Comparison of ENCODE assay signal across 18 mouse cellular contexts in genomic region chr4:136666002-136666401, GRCm38 (mm10). TPM values are rescaled to one million over a fixed set of nuclear protein-coding genes. Genes with fewer than 3 reads are reported as not detected.
DNase-seq lines count a peak whose midpoint lies in the region; TF ChIP-seq lines count a peak whose summit lies in the region.
"Had no signal": no experiment of that assay in that cellular context is flagged by ENCODE, and none has a peak within 500 bp of the region (broad histone marks: within the 10 kb centered on the region; RNA-seq: fewer than 3 reads in every experiment).

No protein-coding gene starts in this region.

- no peaks in the 10 kb centered on the region for H3K36me3 ChIP-seq in thymus, adult 2 months (ENCODE audit: control insufficient read depth, insufficient read depth, low read length)

- WGBS in cerebellum, adult 2 months: 41% methylated on average over 4 of the region's 4 CpGs
- WGBS in thymus, adult 2 months: 83% methylated on average over 4 of the region's 4 CpGs

- H3K27me3 ChIP-seq in cerebellum, adult 2 months (ENCODE audit: control insufficient read depth, insufficient read depth, low read length): no peaks in the 10 kb centered on the region
- H3K27me3 ChIP-seq in thymus, adult 2 months (ENCODE audit: control insufficient read depth, insufficient read depth, low read length): no peaks in the 10 kb centered on the region
- H3K27me3 ChIP-seq: embryonic facial prominence, embryonic 12.5 days; limb, embryonic 13.5 days had no signal

- no peak for TF ChIP-seq POLR2A in cerebellum, adult 2 months (IDR thresholded peaks at IDR 0.05; ENCODE audit: borderline replicate concordance, insufficient read depth, low read length)
- no peak for TF ChIP-seq POLR2A in thymus, adult 2 months (IDR thresholded peaks at IDR 0.05; ENCODE audit: control insufficient read depth, extremely low read depth, insufficient read depth, low read length, poor library complexity)

- peak; percentile 62 for TF ChIP-seq CTCF in cerebellum, adult 2 months (IDR thresholded peaks at IDR 0.05; ENCODE audit: borderline replicate concordance, insufficient read depth, low read depth, low read length)
- TF ChIP-seq CTCF in layer of hippocampus, adult 2 months (conservative IDR thresholded peaks at IDR 0.05): peak; percentile 78
- TF ChIP-seq CTCF in thymus, adult 2 months (IDR thresholded peaks at IDR 0.05; ENCODE audit: borderline replicate concordance, control insufficient read depth, extremely low read depth, insufficient read depth, low read length, poor library complexity): peak; percentile 80; the same call in 1 of the 2 replicates

- no peaks in the 10 kb centered on the region for H3K4me1 ChIP-seq in cerebellum, adult 2 months (ENCODE audit: control insufficient read depth, insufficient read depth, low read length)
- H3K4me1 ChIP-seq in thymus, adult 2 months (replicated peaks; ENCODE audit: control insufficient read depth, insufficient read depth, low read length): no peaks in the 10 kb centered on the region
- H3K4me1 ChIP-seq: embryonic facial prominence, embryonic 12.5 days; limb, embryonic 13.5 days had no signal

- no peak for DNase-seq in cerebellum, adult 2 months
- DNase-seq in cerebellum, adult 8-10 months: no peak
- no peak for DNase-seq in layer of hippocampus, adult 2 months (ENCODE audit: low spot score in 2 of 2)
- no peak for DNase-seq in layer of hippocampus, adult 9-10 months (ENCODE audit: low spot score)
- DNase-seq in thymus, adult 2 months: no peak
- DNase-seq in thymus, postnatal 14 days: no peak
- DNase-seq in testis, postnatal 14 days (ENCODE audit: low spot score): peak; percentile 32
- no peak for DNase-seq in embryo, embryonic 10 days (ENCODE audit: low spot score)
- DNase-seq: gastrocnemius, postnatal 36 days; heart, postnatal 14 days; layer of hippocampus, adult 9-11 months had no signal

- H3K4me3 ChIP-seq in cerebellum, adult 2 months (replicated peaks; ENCODE audit: insufficient read depth, low read depth, low read length): no peak overlapping the region
- H3K4me3 ChIP-seq in layer of hippocampus, adult 2 months: no peak overlapping the region
- H3K4me3 ChIP-seq in thymus, adult 2 months (ENCODE audit: control insufficient read depth, insufficient read depth, low read length): no peak overlapping the region
- H3K4me3 ChIP-seq: embryonic facial prominence, embryonic 12.5 days; limb, embryonic 13.5 days; myocyte had no signal

- no peak overlapping the region for H3K27ac ChIP-seq in cerebellum, adult 2 months (ENCODE audit: insufficient read depth, low read length)
- H3K27ac ChIP-seq in layer of hippocampus, adult 2 months: no peak overlapping the region
- no peak overlapping the region for H3K27ac ChIP-seq in thymus, adult 2 months (ENCODE audit: control insufficient read depth, insufficient read depth, low read length)
- H3K27ac ChIP-seq: embryonic facial prominence, embryonic 12.5 days; limb, embryonic 13.5 days had no signal

RNA-seq across cellular contexts. Expression of gene Lactbl1, which starts 43.6 kb away (rescaled TPM):
- 0.13 and 0.21 TPM in 2 replicates for polyA plus RNA-seq in cerebellum, adult 2 months (2012; rRNA removed)
- total RNA-seq in layer of hippocampus, adult 2 months (2021): under 1 TPM; 0.15 to 0.20 TPM
- 1.1 and 1.2 TPM in 2 replicates for polyA plus RNA-seq in thymus, adult 2 months (2012; rRNA removed)
- total RNA-seq: adrenal gland, postnatal 4 days; gastrocnemius, postnatal 36 days; heart, postnatal 14 days had no signal
- polyA plus RNA-seq: embryonic facial prominence, embryonic 12.5 days; forebrain, embryonic 14.5 days; intestine, embryonic 16.5 days; myocyte had no signal

RNA-seq across cellular contexts. Expression of gene Tex46, which starts 55.8 kb away (rescaled TPM):
- polyA plus RNA-seq in cerebellum, adult 2 months (2012; rRNA removed): not detected in 2 replicates
- not detected for total RNA-seq in layer of hippocampus, adult 2 months (2021)
- polyA plus RNA-seq in thymus, adult 2 months (2012; rRNA removed): not detected in 2 replicates
- total RNA-seq: adrenal gland, postnatal 4 days; gastrocnemius, postnatal 36 days; heart, postnatal 14 days; megakaryocyte progenitor cell, adult 5-6 weeks had no signal
- polyA plus RNA-seq: embryonic facial prominence, embryonic 12.5 days; forebrain, embryonic 14.5 days; intestine, embryonic 16.5 days; limb, embryonic 13.5 days; myocyte had no signal
